Mouse (Mus musculus): ENCODE measurements at regions not wholly inside any gene's neighbourhood (a gene's known extent, or its start where the extent isn't known, plus 50 kb on each side); places are given as distances from the start of the nearest gene placed in this dataset.
A peak's percentile ranks its signal among the peaks of the same experiment; 100 is the strongest.

DNA sequence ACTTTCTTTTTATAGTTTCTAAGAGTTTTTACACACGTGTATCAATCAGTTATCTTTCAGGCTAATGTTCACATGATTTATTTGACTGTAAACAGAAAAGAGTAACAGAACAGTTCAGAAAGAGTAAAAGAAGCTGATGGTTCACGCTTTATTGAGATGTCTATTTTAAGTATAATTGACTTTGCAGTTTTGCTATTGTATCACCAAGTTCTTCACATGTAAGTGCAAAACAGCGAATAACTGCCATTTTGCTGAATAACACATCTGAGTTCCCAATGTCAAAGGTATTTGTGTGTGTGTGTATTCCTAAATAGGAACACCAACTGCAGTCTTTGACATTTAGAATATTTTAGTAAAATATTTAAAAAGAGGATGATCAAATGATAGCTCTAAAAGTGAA, 238.7 kb downstream of the Mef2c start:
- no peak overlapping the region for H3K27ac ChIP-seq (ENCODE audit: control insufficient read depth, low read depth, low read length)
- H3K9me3 ChIP-seq (replicated peaks; ENCODE audit: insufficient read depth, low read length): no peaks in the 10 kb centered on the region
- no peaks in the 10 kb centered on the region for H3K27me3 ChIP-seq (ENCODE audit: control insufficient read depth in 1 of 2, insufficient read depth in 2 of 2, low read length in 2 of 2)
- H3K4me3 ChIP-seq (ENCODE audit: control insufficient read depth in 1 of 2, insufficient read depth in 1 of 2, low read depth in 2 of 2, low read length in 2 of 2): no peak overlapping the region
- peaks cover 0 to 11% of the 10 kb centered on the region in 2 experiments; a peak in 2 of 4 replicates for H3K4me1 ChIP-seq (ENCODE audit: control insufficient read depth in 1 of 2, insufficient read depth in 2 of 2, low read length in 2 of 2)
- no peak for DNase-seq (ENCODE audit: low read depth, low spot score)
- no peak for TF ChIP-seq CTCF (IDR thresholded peaks at IDR 0.05 in 2 of 3, conservative IDR thresholded peaks at IDR 0.05 in 1 of 3; ENCODE audit: control insufficient read depth in 1 of 3, insufficient read depth in 1 of 3, low read depth in 2 of 3, low read length in 3 of 3, poor library complexity in 1 of 3, severe bottlenecking in 1 of 3)
- no peak for TF ChIP-seq SIN3A (IDR thresholded peaks at IDR 0.05; ENCODE audit: low read length)
- no peak for TF ChIP-seq MAZ (IDR thresholded peaks at IDR 0.05; ENCODE audit: low read depth, low read length)
- no peak for TF ChIP-seq ZMIZ1 (IDR thresholded peaks at IDR 0.05; ENCODE audit: low read depth, low read length)
- TF ChIP-seq CHD1 (IDR thresholded peaks at IDR 0.05; ENCODE audit: low read depth, low read length): no peak
- TF ChIP-seq HCFC1 (IDR thresholded peaks at IDR 0.05; ENCODE audit: low read depth, low read length): no peak
- TF ChIP-seq MXI1 (IDR thresholded peaks at IDR 0.05; ENCODE audit: low read depth, low read length): no peak
- no peak for TF ChIP-seq POLR2AphosphoS2 (IDR thresholded peaks at IDR 0.05; ENCODE audit: low read length)
- TF ChIP-seq ZC3H11A (IDR thresholded peaks at IDR 0.05; ENCODE audit: low read depth, low read length): no peak
- peaks cover 0 to 12% of the 10 kb centered on the region in 2 experiments; a peak in 3 of 4 replicates for H3K36me3 ChIP-seq (ENCODE audit: control insufficient read depth in 1 of 2, insufficient read depth in 2 of 2, low read length in 2 of 2)
- H3K9ac ChIP-seq (ENCODE audit: control insufficient read depth, low read depth, low read length, poor library complexity, severe bottlenecking): no peak overlapping the region
- peaks cover 4% of the 10 kb centered on the region for H3K79me2 ChIP-seq (ENCODE audit: control insufficient read depth, insufficient read depth, low read length, poor library complexity)

DNA sequence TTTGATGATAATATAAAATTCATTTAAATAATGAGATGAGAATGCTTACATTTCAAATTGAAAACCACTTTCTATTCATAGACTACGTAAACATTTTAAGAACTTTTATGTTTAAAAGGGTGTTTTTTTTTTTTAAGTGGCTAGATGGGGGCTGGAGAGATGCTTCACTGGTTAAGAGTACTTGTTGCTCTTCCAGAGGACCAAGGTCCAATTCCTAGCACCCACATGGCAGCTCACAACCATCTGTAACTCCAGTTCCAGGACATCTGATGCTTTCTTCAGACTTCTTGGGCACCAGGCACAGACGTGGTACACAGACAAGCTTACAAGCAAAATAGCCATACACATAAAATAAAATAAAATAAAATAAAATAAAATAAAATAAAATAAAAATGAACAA, 239.5 kb downstream of the Mef2c start:
- no peak overlapping the region; the same call in 1 of the 2 replicates for H3K27ac ChIP-seq (ENCODE audit: control insufficient read depth, low read depth, low read length)
- H3K9me3 ChIP-seq (replicated peaks; ENCODE audit: insufficient read depth, low read length): no peaks in the 10 kb centered on the region
- H3K27me3 ChIP-seq (ENCODE audit: control insufficient read depth in 1 of 2, insufficient read depth in 2 of 2, low read length in 2 of 2): no peaks in the 10 kb centered on the region
- peaks cover 0 to 11% of the 10 kb centered on the region in 2 experiments; a peak in 2 of 4 replicates for H3K4me1 ChIP-seq (ENCODE audit: control insufficient read depth in 1 of 2, insufficient read depth in 2 of 2, low read length in 2 of 2)
- no peak overlapping the region for H3K9ac ChIP-seq (ENCODE audit: control insufficient read depth, low read depth, low read length, poor library complexity, severe bottlenecking)
- H3K36me3 ChIP-seq (ENCODE audit: control insufficient read depth in 1 of 2, insufficient read depth in 2 of 2, low read length in 2 of 2): peaks cover 0 to 12% of the 10 kb centered on the region in 2 experiments; a peak in 3 of 4 replicates
- DNase-seq (ENCODE audit: low read depth, low spot score): no peak
- peaks cover 2% of the 10 kb centered on the region; the same call in 1 of the 2 replicates for H3K79me2 ChIP-seq (ENCODE audit: control insufficient read depth, insufficient read depth, low read length, poor library complexity)
- H3K4me3 ChIP-seq (ENCODE audit: control insufficient read depth in 1 of 2, insufficient read depth in 1 of 2, low read depth in 2 of 2, low read length in 2 of 2): no peak overlapping the region
- TF ChIP-seq TCF12 (IDR thresholded peaks at IDR 0.05; ENCODE audit: low read depth, low read length) (no peak), BHLHE40 (IDR thresholded peaks at IDR 0.05; ENCODE audit: borderline replicate concordance, low read depth, low read length) (no peak), POLR2AphosphoS2 (IDR thresholded peaks at IDR 0.05; ENCODE audit: low read length) (no peak), CHD2 (IDR thresholded peaks at IDR 0.05; ENCODE audit: low read length) (no peak), MAFK (IDR thresholded peaks at IDR 0.05; ENCODE audit: borderline replicate concordance, low read depth, low read length) (no peak)

DNA sequence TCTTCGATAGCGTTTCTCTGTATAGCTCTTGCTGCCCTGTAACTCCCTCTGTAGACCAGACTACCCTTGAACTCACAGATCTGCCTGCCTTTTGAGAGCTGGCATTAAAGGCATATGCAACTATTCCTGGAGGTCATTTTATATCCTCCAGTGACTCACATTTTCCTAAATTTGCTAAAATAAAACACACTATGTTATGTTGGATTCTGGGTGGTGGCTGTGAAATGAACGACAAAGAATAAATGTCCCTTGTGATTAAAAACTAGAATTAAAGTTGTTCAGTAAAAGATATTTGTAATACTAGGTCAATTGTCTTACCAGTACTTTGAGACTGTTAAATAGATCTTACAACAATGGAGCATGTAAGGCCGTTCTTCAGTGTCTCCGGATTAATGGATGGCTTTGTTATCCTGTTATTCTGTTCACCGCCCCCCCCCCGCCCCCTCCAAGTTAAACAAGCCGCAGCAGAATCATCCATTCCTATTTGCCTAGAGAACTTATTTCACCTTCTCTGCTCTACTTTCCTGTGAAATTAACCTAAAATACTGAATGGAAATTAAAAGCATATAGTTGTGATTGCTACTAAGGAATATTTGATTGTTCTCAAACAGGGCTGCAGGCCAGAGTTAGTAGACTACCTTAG, 240.4 kb downstream of the Mef2c start:
- no peak overlapping the region; the same call in 1 of the 2 replicates for H3K27ac ChIP-seq (ENCODE audit: control insufficient read depth, low read depth, low read length)
- peaks cover 0 to 10% of the 10 kb centered on the region in 2 experiments; a peak in 2 of 4 replicates for H3K4me1 ChIP-seq (ENCODE audit: control insufficient read depth in 1 of 2, insufficient read depth in 2 of 2, low read length in 2 of 2)
- peak overlapping the region; percentile 70 to 78 for H3K4me3 ChIP-seq (ENCODE audit: control insufficient read depth in 1 of 2, insufficient read depth in 1 of 2, low read depth in 2 of 2, low read length in 2 of 2)
- H3K36me3 ChIP-seq (ENCODE audit: control insufficient read depth in 1 of 2, insufficient read depth in 2 of 2, low read length in 2 of 2): peaks cover 0 to 12% of the 10 kb centered on the region in 2 experiments; a peak in 3 of 4 replicates
- DNase-seq (ENCODE audit: low read depth, low spot score): peak; percentile 56
- H3K9ac ChIP-seq (ENCODE audit: control insufficient read depth, low read depth, low read length, poor library complexity, severe bottlenecking): peak overlapping the region; percentile 62
- no peak for TF ChIP-seq ZNF384 (IDR thresholded peaks at IDR 0.05; ENCODE audit: low read depth, low read length)
- TF ChIP-seq RAD21 (IDR thresholded peaks at IDR 0.05; ENCODE audit: low read depth, low read length): no peak
- no peak for TF ChIP-seq CHD1 (IDR thresholded peaks at IDR 0.05; ENCODE audit: low read depth, low read length)
- no peak for TF ChIP-seq CHD2 (IDR thresholded peaks at IDR 0.05; ENCODE audit: low read length)
- no peak for TF ChIP-seq GATA1 (IDR thresholded peaks at IDR 0.05; ENCODE audit: low read depth, low read length)
- TF ChIP-seq MXI1 (IDR thresholded peaks at IDR 0.05; ENCODE audit: low read depth, low read length): no peak
- no peak for TF ChIP-seq ZKSCAN1 (IDR thresholded peaks at IDR 0.05; ENCODE audit: low read depth, low read length)
- H3K9me3 ChIP-seq (replicated peaks; ENCODE audit: insufficient read depth, low read length): no peaks in the 10 kb centered on the region
- H3K79me2 ChIP-seq (ENCODE audit: control insufficient read depth, insufficient read depth, low read length, poor library complexity): peaks cover 2% of the 10 kb centered on the region; the same call in 1 of the 2 replicates
- no peaks in the 10 kb centered on the region for H3K27me3 ChIP-seq (ENCODE audit: control insufficient read depth in 1 of 2, insufficient read depth in 2 of 2, low read length in 2 of 2)
